Mouse (Mus musculus) lung, adult 18-20 months (tissue): ENCODE measurements around the gene Cep164.
A peak's percentile ranks its signal among the peaks of the same experiment; 100 is the strongest.

Source experiments
- DNase-seq, 2 experiments: peaks; one replicate each; pipeline ENCODE4 v3.0.0; 2022; ENCODE audit warnings: mixed read lengths in 2 of 2

Cep164 gene

GRCm38 (mm10) chr9:45838069-45838433 is 9.6 kb upstream of the Cep164 start:
- no peak for DNase-seq

- no peak for DNase-seq
Observed at GRCm38 (mm10) chr9:45833461-45833860, 5.0 kb upstream of the Cep164 start.

- no peak for DNase-seq
Observed at GRCm38 (mm10) chr9:45832898-45833297, 4.4 kb upstream of the Cep164 start.

- peak; percentile 77 to 83 for DNase-seq
Observed at GRCm38 (mm10) chr9:45829107-45829506, 616 bp upstream of the Cep164 start.

GRCm38 (mm10) chr9:45827663-45828290 is 714 bp downstream of the Cep164 start:
- DNase-seq, result peak in 1 of 2 experiments; percentile 28

- no peak for DNase-seq
Observed at GRCm38 (mm10) chr9:45818406-45819011, 10.0 kb downstream of the Cep164 start.

GRCm38 (mm10) chr9:45815525-45815924 is 13.0 kb downstream of the Cep164 start:
- DNase-seq, result peak in 1 of 2 experiments; percentile 26

GRCm38 (mm10) chr9:45815113-45815512 is 13.4 kb downstream of the Cep164 start:
- no peak for DNase-seq

- DNase-seq, result no peak
Observed at GRCm38 (mm10) chr9:45811946-45812345, 16.5 kb downstream of the Cep164 start.

GRCm38 (mm10) chr9:45807761-45808160 is 20.7 kb downstream of the Cep164 start:
- no peak for DNase-seq

- DNase-seq, result no peak
Observed at GRCm38 (mm10) chr9:45807337-45807736, 21.2 kb downstream of the Cep164 start.

GRCm38 (mm10) chr9:45806847-45807246 is 21.6 kb downstream of the Cep164 start:
- DNase-seq, result no peak

GRCm38 (mm10) chr9:45803070-45803774 is 25.3 kb downstream of the Cep164 start:
- DNase-seq, result no peak

GRCm38 (mm10) chr9:45799402-45799801 is 29.1 kb downstream of the Cep164 start:
- no peak for DNase-seq

GRCm38 (mm10) chr9:45798467-45799164 is 29.9 kb downstream of the Cep164 start:
- DNase-seq, result peak in 1 of 2 experiments; percentile 24

GRCm38 (mm10) chr9:45797271-45797670 is 31.2 kb downstream of the Cep164 start:
- DNase-seq, result no peak

- DNase-seq, result peak; percentile 14 to 29
Observed at GRCm38 (mm10) chr9:45795722-45796121, 32.8 kb downstream of the Cep164 start.

- DNase-seq, result no peak
Observed at GRCm38 (mm10) chr9:45793697-45794096, 34.8 kb downstream of the Cep164 start.

- DNase-seq, result no peak
Observed at GRCm38 (mm10) chr9:45792235-45792634, 36.3 kb downstream of the Cep164 start.

- DNase-seq, result no peak
Observed at GRCm38 (mm10) chr9:45791456-45792142, 36.9 kb downstream of the Cep164 start.

- no peak for DNase-seq
Observed at GRCm38 (mm10) chr9:45788405-45788804, 40.1 kb downstream of the Cep164 start.

- no peak for DNase-seq
Observed at GRCm38 (mm10) chr9:45787547-45787946, 40.9 kb downstream of the Cep164 start.

GRCm38 (mm10) chr9:45787071-45787470 is 41.4 kb downstream of the Cep164 start:
- no peak for DNase-seq
